Mouse (Mus musculus) erythroblast, embryonic 14.5 days (primary cell): ENCODE results near the gene Racgap1.

ENCODE experiments used
- GATA1 ChIP-seq: IDR thresholded peaks from 2 replicates; pipeline ENCODE4 v1.6.1; 2012; ENCODE audit warnings: low read length, inconsistent platforms, mixed read lengths
- TAL1 ChIP-seq: IDR thresholded peaks from 3 replicates; pipeline ENCODE4 v1.6.1; 2012; ENCODE audit warnings: low read length, inconsistent platforms, mixed read lengths

DNA sequence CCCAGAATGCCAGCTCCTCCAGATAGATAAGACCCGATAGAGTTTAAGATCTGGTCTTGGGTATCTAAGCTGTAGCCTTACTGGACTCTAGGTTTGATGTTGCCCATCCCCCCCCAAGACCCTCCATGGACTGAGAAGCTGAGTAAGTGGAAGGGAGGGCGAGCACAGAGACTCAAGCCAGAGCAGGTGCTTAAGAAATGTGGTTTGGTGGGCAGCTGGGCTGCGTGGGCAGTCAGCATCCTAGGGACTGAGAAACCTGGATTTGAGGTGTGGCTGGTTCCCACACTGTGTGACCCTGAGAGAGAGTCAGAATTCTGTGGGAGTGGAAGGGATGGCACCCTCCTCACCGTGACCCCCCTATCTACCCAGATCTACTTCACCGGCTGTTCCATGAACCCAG is 58.6 kb downstream of the Racgap1 start:
- TF ChIP-seq TAL1, result no peak
- TF ChIP-seq GATA1, result no peak
